Mouse (Mus musculus) embryonic facial prominence, embryonic 13.5 days (tissue): Measurements from ENCODE around the gene Cpne8. TPM values are rescaled to one million over a fixed set of nuclear protein-coding genes. Genes with fewer than 3 reads are reported as not detected.
"Not testable (repeated sequence)": the region's sequence is repeated elsewhere in the genome, so short reads cannot be mapped to it uniquely, and the experiment has no call there.

ENCODE experiments used
- ATAC-seq: fragments of 200-750 bp; cut with Nextera tagmentation; 2 replicates; pipeline ENCODE4 v1.8.0; 2017; ENCODE audit warnings: low read depth; ENCODE audit not compliant: insufficient number of reproducible peaks, insufficient read depth, low FRiP score, low TSS enrichment
- H3K27ac ChIP-seq: fragments of 300-500 bp; sonication (generic); 2 replicates; pipeline ENCODE4 v1.5.1; 2015; ENCODE audit warnings: moderate library complexity, mild to moderate bottlenecking, inconsistent platforms
- H3K27me3 ChIP-seq: fragments of 300-500 bp; sonication (generic); 2 replicates; pipeline ENCODE4 v1.6.1; 2015; ENCODE audit warnings: mild to moderate bottlenecking, inconsistent platforms
- H3K36me3 ChIP-seq: fragments of 300-500 bp; sonication (generic); 2 replicates; pipeline ENCODE4 v1.6.1; 2015; ENCODE audit warnings: mild to moderate bottlenecking, inconsistent platforms
- H3K4me1 ChIP-seq: fragments of 300-500 bp; sonication (generic); 2 replicates; pipeline ENCODE4 v1.6.1; 2015; ENCODE audit warnings: inconsistent platforms
- H3K4me2 ChIP-seq: fragments of 300-500 bp; sonication (generic); 2 replicates; pipeline ENCODE4 v1.6.1; 2015; ENCODE audit warnings: moderate library complexity, mild to moderate bottlenecking, inconsistent platforms
- H3K4me3 ChIP-seq: fragments of 300-500 bp; sonication (generic); 2 replicates; pipeline ENCODE4 v1.5.1; 2015; ENCODE audit warnings: mild to moderate bottlenecking, inconsistent platforms
- H3K9ac ChIP-seq: fragments of 300-500 bp; sonication (generic); 2 replicates; pipeline ENCODE4 v1.6.1; 2015; ENCODE audit warnings: mild to moderate bottlenecking, inconsistent platforms
- H3K9me3 ChIP-seq: fragments of 300-500 bp; sonication (generic); 2 replicates; pipeline ENCODE4 v1.6.1; 2016; ENCODE audit warnings: inconsistent platforms
- WGBS: fragments of 180-500 bp; shearing (Covaris S2); methylation state at CpG from one replicate; pipeline ENCODE4 v1.1.7; 2015; ENCODE audit warnings: mixed read lengths; 5-methylcytosine and 5-hydroxymethylcytosine counted together
- polyA plus RNA-seq: library from polyadenylated mRNA; unstranded; fragments of >200 nt; fragmentation: Nextera tagmentation; extraction: Ambion mirVana; gene quantifications from 2 replicates; pipeline ENCODE4 v1.2.1, GENCODE M21; 2015

The Cpne8 gene
- polyA plus RNA-seq, 1 experiment from 2014 or later, result 19.7 TPM

GRCm38 (mm10) chr15:90663631-90664030, 15.6 kb downstream of the Cpne8 start:
- Histone ChIP-seq H3K4me3 (no peak overlapping the region), H3K36me3 (no peaks in the 10 kb centered on the region), H3K4me2 (no peak overlapping the region), H3K27ac (no peak overlapping the region), H3K4me1 (peaks cover 5% of the 10 kb centered on the region), H3K9me3 (no peaks in the 10 kb centered on the region), H3K27me3 (no peaks in the 10 kb centered on the region), H3K9ac (no peak overlapping the region)
- 80% methylated on average over 4 of the region's 4 CpGs for WGBS
- no peak for ATAC-seq

GRCm38 (mm10) chr15:90660723-90661122, 18.5 kb downstream of the Cpne8 start:
- Histone ChIP-seq H3K4me3 (no peak overlapping the region), H3K36me3 (no peaks in the 10 kb centered on the region), H3K4me1 (peaks cover 10% of the 10 kb centered on the region), H3K4me2 (no peak overlapping the region), H3K9ac (no peak overlapping the region), H3K9me3 (no peaks in the 10 kb centered on the region), H3K27ac (no peak overlapping the region), H3K27me3 (no peaks in the 10 kb centered on the region)
- WGBS, result 89% methylated on average over 3 of the region's 3 CpGs
- no peak for ATAC-seq

- H3K27me3 ChIP-seq, result no peaks in the 10 kb centered on the region
- peaks cover 4% of the 10 kb centered on the region; the same call in 1 of the 2 replicates for H3K4me1 ChIP-seq
- no peaks in the 10 kb centered on the region for H3K9me3 ChIP-seq
- H3K4me3 ChIP-seq, result no peak overlapping the region
- no peaks in the 10 kb centered on the region for H3K36me3 ChIP-seq
- no peak overlapping the region for H3K4me2 ChIP-seq
- H3K9ac ChIP-seq, result no peak overlapping the region
- no peak for ATAC-seq
- 51% methylated on average over 2 of the region's 2 CpGs for WGBS
- H3K27ac ChIP-seq, result no peak overlapping the region
These were observed 21.2 kb downstream of the Cpne8 start for GRCm38 (mm10) chr15:90658053-90658452.

GRCm38 (mm10) chr15:90656521-90656920, 22.7 kb downstream of the Cpne8 start:
- H3K4me2 ChIP-seq, result no peak overlapping the region
- no peak overlapping the region for H3K4me3 ChIP-seq
- no peaks in the 10 kb centered on the region for H3K36me3 ChIP-seq
- WGBS, result 77% methylated on average over 8 of the region's 8 CpGs
- no peaks in the 10 kb centered on the region for H3K27me3 ChIP-seq
- H3K4me1 ChIP-seq, result peaks cover 4% of the 10 kb centered on the region; the same call in 1 of the 2 replicates
- ATAC-seq, result no peak
- no peaks in the 10 kb centered on the region for H3K9me3 ChIP-seq
- no peak overlapping the region for H3K27ac ChIP-seq
- no peak overlapping the region for H3K9ac ChIP-seq

- no peaks in the 10 kb centered on the region for H3K27me3 ChIP-seq
- H3K4me3 ChIP-seq, result no peak overlapping the region
- H3K9me3 ChIP-seq, result no peaks in the 10 kb centered on the region
- ATAC-seq, result no peak
- H3K27ac ChIP-seq, result peak overlapping the region; percentile 8; the same call in 1 of the 2 replicates
- H3K4me1 ChIP-seq, result 0 out of 2 replicates have a peak, but pooled peaks cover 4% of the 10 kb centered on the region
- H3K9ac ChIP-seq, result no peak overlapping the region
- 0 out of 2 replicates have a peak, but pooled peaks cover 4% of the 10 kb centered on the region for H3K36me3 ChIP-seq
- 69% methylated on average over 5 of the region's 5 CpGs for WGBS
- no peak overlapping the region for H3K4me2 ChIP-seq
These were observed 32.1 kb downstream of the Cpne8 start for GRCm38 (mm10) chr15:90647011-90647577.

- H3K36me3 ChIP-seq, result 0 out of 2 replicates have a peak, but pooled peaks cover 4% of the 10 kb centered on the region
- no peak overlapping the region for H3K27ac ChIP-seq
These were observed 32.9 kb downstream of the Cpne8 start for GRCm38 (mm10) chr15:90646326-90646725.

DNA sequence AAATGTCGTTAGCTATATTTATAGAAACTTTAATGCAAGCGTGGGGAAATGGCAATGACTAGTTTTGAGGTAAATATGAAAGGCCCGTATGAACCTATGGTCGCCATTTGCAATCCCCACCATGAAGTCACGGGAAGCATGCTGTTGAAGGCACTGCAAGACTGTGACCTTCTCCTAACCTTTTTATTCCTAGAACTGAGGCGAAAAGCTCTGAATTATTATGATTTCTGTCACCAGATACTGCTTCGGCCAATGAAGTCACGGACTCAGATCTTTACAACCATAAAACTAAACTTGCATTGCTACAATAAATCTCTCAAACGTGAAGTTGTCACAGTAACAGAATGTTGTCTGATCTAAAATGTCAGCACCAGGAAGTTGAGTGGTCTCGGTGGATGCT, 33.4 kb downstream of the Cpne8 start:
- Histone ChIP-seq H3K9me3 (no peaks in the 10 kb centered on the region), H3K4me2 (no peak overlapping the region), H3K36me3 (0 out of 2 replicates have a peak, but pooled peaks cover 4% of the 10 kb centered on the region), H3K27me3 (no peaks in the 10 kb centered on the region), H3K9ac (no peak overlapping the region), H3K27ac (no peak overlapping the region), H3K4me3 (no peak overlapping the region), H3K4me1 (0 out of 2 replicates have a peak, but pooled peaks cover 4% of the 10 kb centered on the region)
- ATAC-seq, result no peak
- 87% methylated on average over 10 of the region's 10 CpGs for WGBS

More at GRCm38 (mm10) chr15:90646326-90646725, 32.9 kb downstream of the Cpne8 start:
- ATAC-seq, result no peak
- 0 out of 2 replicates have a peak, but pooled peaks cover 4% of the 10 kb centered on the region for H3K4me1 ChIP-seq
- WGBS, result 69% methylated on average over 4 of the region's 4 CpGs
- no peak overlapping the region for H3K9ac ChIP-seq
- H3K4me2 ChIP-seq, result no peak overlapping the region
- no peaks in the 10 kb centered on the region for H3K27me3 ChIP-seq
- H3K9me3 ChIP-seq, result no peaks in the 10 kb centered on the region
- H3K4me3 ChIP-seq, result no peak overlapping the region

DNA sequence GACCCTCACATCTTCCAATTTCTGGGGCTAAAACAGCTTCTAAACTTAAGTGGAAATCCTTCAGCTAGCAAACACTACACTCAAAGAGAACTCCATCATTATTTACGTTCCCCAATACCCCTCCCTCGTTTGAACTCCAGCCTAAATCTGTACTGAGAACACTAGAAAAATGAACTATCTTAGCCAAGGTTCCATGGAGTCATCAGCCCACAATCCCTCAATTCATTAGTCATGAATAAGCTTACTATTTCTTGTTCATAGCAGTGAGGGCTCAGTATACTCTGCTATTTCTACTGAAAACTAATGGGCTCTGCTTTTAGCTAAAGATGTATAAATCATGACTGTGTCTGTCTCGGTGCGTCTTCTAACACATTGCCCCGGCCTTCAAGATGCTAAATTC, 55.0 kb downstream of the Cpne8 start:
- ATAC-seq, result no peak
- no peaks in the 10 kb centered on the region for H3K9me3 ChIP-seq
- H3K4me1 ChIP-seq, result no peaks in the 10 kb centered on the region
- no peak overlapping the region for H3K27ac ChIP-seq
- H3K27me3 ChIP-seq, result no peaks in the 10 kb centered on the region
- H3K9ac ChIP-seq, result no peak overlapping the region
- no peak overlapping the region for H3K4me2 ChIP-seq
- H3K4me3 ChIP-seq, result no peak overlapping the region
- H3K36me3 ChIP-seq, result no peaks in the 10 kb centered on the region
- WGBS, result 79% methylated on average over 5 of the region's 5 CpGs

- WGBS, result 90% methylated on average over 3 of the region's 3 CpGs
- no peak overlapping the region for H3K4me3 ChIP-seq
- no peaks in the 10 kb centered on the region for H3K27me3 ChIP-seq
- H3K4me2 ChIP-seq, result no peak overlapping the region
- H3K4me1 ChIP-seq, result no peaks in the 10 kb centered on the region
- H3K9me3 ChIP-seq, result no peaks in the 10 kb centered on the region
- no peak for ATAC-seq
- H3K27ac ChIP-seq, result no peak overlapping the region
- no peak overlapping the region for H3K9ac ChIP-seq
- H3K36me3 ChIP-seq, result no peaks in the 10 kb centered on the region
These were observed 57.2 kb downstream of the Cpne8 start for GRCm38 (mm10) chr15:90622005-90622404.

- no peak overlapping the region for H3K4me3 ChIP-seq
- no peaks in the 10 kb centered on the region for H3K27me3 ChIP-seq
- no peaks in the 10 kb centered on the region for H3K36me3 ChIP-seq
- H3K4me1 ChIP-seq, result no peaks in the 10 kb centered on the region
- no peak overlapping the region for H3K9ac ChIP-seq
- 37% methylated on average over 4 of the region's 4 CpGs for WGBS
- ATAC-seq, result no peak
- no peaks in the 10 kb centered on the region for H3K9me3 ChIP-seq
- H3K4me2 ChIP-seq, result no peak overlapping the region
- H3K27ac ChIP-seq, result no peak overlapping the region
These were observed 59.5 kb downstream of the Cpne8 start for GRCm38 (mm10) chr15:90619736-90620135.

GRCm38 (mm10) chr15:90616116-90616798, 63.0 kb downstream of the Cpne8 start:
- no peak overlapping the region for H3K4me3 ChIP-seq
- WGBS, result 66% methylated on average over 8 of the region's 8 CpGs
- no peak overlapping the region for H3K9ac ChIP-seq
- no peaks in the 10 kb centered on the region for H3K4me1 ChIP-seq
- no peak overlapping the region for H3K27ac ChIP-seq
- no peaks in the 10 kb centered on the region for H3K9me3 ChIP-seq
- H3K27me3 ChIP-seq, result no peaks in the 10 kb centered on the region
- no peak overlapping the region for H3K4me2 ChIP-seq
- H3K36me3 ChIP-seq, result no peaks in the 10 kb centered on the region
- ATAC-seq, result no peak

DNA sequence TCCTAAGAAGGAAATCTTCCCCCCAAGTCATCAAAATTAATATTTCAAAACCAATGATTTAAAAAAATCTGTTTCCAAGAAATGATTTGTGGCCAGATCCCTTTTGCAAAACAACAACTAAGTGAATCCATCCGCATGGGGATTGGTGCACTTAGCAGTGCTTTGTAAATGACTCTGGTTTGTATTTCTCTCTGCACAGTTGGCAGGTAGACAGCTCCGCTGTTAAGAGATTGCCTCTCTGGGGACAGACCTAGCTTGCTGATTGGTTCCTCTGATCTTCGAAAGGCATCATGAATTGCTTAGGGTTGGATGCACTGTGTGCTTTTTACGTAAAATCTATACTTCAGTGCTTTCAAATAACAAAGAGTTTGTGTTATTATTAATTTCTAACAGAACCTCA, 68.5 kb downstream of the Cpne8 start:
- not testable (repeated sequence) for H3K4me1 ChIP-seq, H3K4me3 ChIP-seq, H3K27me3 ChIP-seq, H3K27ac ChIP-seq, ATAC-seq, H3K9me3 ChIP-seq, H3K36me3 ChIP-seq, H3K9ac ChIP-seq, H3K4me2 ChIP-seq
- 56% methylated on average over 4 of the region's 4 CpGs for WGBS
